Mouse (Mus musculus): ENCODE data around the gene Sost.

Sost gene

DNA sequence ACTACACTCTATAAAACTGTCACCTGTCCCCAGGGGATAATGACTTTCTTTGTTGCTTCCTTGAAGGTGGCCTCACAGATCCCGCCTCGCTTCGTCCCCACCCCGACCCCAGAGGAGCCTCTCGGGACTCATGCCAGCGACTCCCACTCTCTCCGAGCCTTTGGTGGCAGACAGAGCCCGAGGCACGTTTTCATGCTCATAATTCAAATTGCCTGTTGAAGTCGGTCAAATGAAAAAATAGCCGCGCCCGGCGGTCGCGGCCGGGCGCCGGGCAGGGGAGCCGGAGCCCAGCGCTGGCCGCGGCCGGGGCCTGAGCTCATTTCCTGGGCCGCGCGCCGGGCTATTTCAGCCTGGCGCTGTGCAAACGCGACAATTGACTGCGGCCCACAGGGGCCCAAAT is 29.7 kb downstream of the Sost start:
- DNase-seq, result no peak

GRCm38 (mm10) chr11:101936421-101936820 is 30.4 kb downstream of the Sost start:
- no peak for DNase-seq

GRCm38 (mm10) chr11:101935743-101936142 is 31.1 kb downstream of the Sost start:
- DNase-seq, result no peak

DNA sequence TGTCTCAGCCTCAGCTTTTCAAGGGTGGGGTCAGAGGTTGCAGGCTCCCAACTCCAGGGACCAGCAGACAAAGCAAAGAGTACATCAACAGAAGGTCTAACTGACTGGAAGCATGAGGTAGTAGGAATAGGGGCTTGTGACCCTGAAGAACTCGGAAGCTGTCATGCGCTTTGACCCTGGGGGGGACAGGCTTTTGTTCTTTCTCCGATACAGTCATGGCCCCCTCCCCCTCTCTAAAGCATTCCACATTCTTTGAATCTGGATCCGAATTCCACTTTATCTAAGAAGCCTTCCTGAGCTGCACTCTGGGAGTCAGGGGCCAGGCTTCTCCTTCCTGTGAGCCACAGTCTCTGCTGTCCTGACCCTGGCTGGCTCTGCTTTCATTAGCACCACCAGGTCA is 34.8 kb downstream of the Sost start:
- no peak for DNase-seq

DNA sequence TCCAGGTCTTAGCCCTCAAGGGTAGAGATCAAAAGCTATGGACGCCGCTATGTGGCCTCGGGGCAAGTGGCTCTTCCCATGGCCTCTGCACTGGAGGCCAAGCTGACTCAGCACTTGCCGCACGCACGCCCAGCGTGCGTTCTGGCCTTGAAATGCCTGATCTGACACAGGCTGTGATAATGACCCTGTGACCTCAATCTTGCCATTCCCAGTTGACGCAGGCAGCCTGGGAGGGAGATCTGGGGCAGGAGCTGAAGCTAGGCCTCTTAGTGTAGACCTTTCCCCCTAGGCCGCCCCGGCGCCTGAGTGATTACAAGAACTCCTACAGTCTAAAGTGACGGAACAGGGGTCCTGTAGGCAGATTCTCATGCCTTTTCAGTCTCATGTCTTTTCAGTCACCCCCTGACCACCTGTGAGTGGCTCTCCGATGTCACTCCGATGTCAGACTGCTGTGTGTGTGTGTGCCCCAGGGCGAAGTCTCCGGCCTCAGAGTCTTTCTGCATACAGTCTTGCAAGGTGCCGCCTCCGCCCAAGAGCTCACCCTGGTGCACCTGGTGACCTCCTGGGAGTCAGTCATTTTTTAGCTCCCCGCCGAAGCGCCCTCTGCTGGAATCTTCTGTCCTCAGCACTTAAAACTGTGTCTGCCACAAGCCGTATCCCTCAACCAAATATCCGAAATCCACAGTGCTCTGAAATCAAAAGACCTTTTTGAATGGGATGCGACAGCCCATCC is 38.6 kb downstream of the Sost start:
- no peak for DNase-seq

DNA sequence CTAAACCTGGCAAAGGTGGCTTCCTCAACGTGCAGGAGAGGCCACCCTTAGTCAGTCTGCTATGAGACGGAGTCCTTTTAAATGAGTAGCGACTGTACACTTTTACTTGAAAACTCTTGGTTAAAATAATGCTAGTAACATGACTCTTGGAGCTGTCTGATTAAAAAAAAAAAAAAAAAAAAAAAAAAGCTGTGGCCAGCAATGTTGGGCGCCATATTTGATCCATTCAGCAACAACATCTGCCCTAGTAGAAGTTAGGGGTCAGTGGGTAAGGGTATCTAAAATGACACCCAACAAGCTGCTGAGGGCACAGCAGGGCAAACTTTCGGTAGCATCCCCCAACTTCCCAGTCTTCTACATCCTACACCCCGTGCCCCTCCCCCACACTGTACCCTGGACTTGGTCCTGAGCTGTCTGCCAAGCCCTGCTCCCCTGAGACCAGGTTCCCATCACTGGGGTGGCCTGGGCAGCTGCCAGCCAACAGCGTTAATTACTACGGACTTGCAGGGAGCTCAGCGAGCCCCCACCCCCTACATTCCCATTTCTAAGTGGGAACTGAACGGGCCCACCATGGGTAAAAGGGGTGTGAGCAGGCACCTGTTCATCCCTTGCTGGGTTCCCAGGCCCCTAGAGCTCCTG is 39.7 kb downstream of the Sost start:
- DNase-seq, result no peak

GRCm38 (mm10) chr11:101925636-101926035 is 41.2 kb downstream of the Sost start:
- no peak for DNase-seq

GRCm38 (mm10) chr11:101924441-101924976 is 42.3 kb downstream of the Sost start:
- no peak for DNase-seq

GRCm38 (mm10) chr11:101923988-101924387 is 42.8 kb downstream of the Sost start:
- no peak for DNase-seq

DNA sequence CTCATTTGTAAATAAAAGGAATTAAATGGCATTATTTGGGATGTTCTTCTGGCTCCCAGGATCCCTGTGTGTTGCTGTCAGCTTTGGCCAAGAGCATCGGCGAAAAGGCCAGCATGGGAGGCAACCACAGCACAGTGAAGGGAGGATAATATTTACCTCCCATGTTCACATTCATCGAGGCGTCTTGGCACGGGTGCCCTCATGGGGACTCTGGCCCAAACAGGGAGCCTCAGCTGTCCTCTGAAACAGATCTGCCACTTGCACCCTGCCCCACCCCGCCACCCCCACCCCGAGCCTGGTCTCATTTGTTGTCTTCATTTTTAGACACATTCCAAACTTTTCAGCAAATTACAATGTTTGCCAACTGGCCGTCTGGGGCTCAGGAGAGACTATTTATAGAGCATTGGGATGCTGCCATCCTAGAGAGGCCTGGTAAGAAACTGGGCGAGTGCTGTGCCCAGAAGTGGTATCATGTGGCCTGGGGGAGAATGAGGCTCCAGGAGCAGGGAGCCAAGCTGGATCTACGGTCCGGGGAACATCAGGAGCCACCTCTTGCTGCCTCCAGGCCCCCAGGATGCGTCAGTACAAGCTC is 45.4 kb downstream of the Sost start:
- no peak for DNase-seq

DNA sequence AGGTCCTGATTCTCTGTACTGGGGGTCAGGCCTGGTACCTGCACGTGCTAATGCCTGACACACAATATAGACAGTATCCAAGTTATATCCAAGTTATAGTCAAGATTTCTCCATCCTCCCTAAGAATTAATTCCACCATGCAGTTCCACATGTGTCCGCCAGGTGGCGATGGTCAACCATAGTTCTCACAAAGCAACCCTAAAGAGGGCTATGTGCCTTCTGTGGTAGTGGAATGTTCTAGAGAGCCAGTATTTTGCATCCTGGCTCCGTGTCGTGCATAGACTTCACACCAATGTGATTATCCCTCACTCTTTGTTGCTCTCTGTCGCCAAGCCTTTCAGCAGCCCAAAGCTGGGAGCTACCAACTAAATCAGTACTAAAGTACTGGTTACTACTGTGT is 47.2 kb downstream of the Sost start:
- DNase-seq, result peak; percentile 74

DNA sequence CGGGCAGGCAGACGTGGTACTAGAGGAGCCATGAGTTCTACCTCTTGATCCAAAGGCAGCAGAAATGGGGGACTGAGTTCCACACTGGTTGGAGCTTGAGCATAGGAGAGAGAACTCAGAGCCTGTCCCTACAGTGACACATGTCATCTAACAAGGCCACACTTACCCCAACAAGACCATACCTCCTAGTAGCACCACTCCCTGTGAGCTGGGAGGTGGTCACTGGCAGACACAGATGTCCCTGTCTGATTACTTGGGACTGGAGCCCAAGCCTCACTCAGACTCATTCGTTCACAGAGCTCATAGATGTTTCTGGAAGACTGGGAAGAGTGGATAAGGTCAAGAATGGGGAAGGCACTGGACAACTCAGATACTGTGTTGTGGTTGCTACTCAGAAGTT is 48.2 kb downstream of the Sost start:
- DNase-seq, result no peak

- DNase-seq, result no peak
Observed at GRCm38 (mm10) chr11:101916772-101917171, 50.0 kb downstream of the Sost start.

- DNase-seq, result no peak
Observed at GRCm38 (mm10) chr11:101913591-101913990, 53.2 kb downstream of the Sost start.
